7 mouse cellular contexts compared by ENCODE assay signal in genomic region chr2:32362817-32363340, GRCm38 (mm10). TPM values are rescaled to one million over a fixed set of nuclear protein-coding genes. Genes with fewer than 3 reads are reported as not detected.
A peak's percentile ranks its signal among the peaks of the same experiment; 100 is the strongest.
DNase-seq lines count a peak whose midpoint lies in the region; ATAC-seq and TF ChIP-seq lines count a peak whose summit lies in the region.

No protein-coding gene starts in this region.

- ATAC-seq in intestine, postnatal 0 days, result peak; percentile 85
- peak; percentile 72 for ATAC-seq in limb, embryonic 11.5 days (ENCODE audit: insufficient number of reproducible peaks, low FRiP score, low TSS enrichment, low read depth)
- ATAC-seq in midbrain, embryonic 13.5 days, result peak; percentile 87

- H3K4me2 ChIP-seq in intestine, postnatal 0 days (replicated peaks; ENCODE audit: low read depth), result peak overlapping the region; percentile 88
- H3K4me2 ChIP-seq in limb, embryonic 11.5 days (ENCODE audit: low read depth, severe bottlenecking), result peak overlapping the region; percentile 80
- peak overlapping the region; percentile 86 for H3K4me2 ChIP-seq in midbrain, embryonic 13.5 days (replicated peaks)

- H3K9ac ChIP-seq in intestine, postnatal 0 days (ENCODE audit: low read depth, low read length), result peak overlapping the region; percentile 80
- H3K9ac ChIP-seq in limb, embryonic 11.5 days (ENCODE audit: low read length), result peak overlapping the region; percentile 88
- H3K9ac ChIP-seq in midbrain, embryonic 13.5 days (replicated peaks), result peak overlapping the region; percentile 86

- under 1% methylated on average over 45 of the region's 53 CpGs for WGBS in intestine, postnatal 0 days
- WGBS in limb, embryonic 11.5 days, result under 1% methylated on average over 53 of the region's 53 CpGs
- WGBS in midbrain, embryonic 13.5 days, result under 1% methylated on average over 53 of the region's 53 CpGs
- WGBS in small intestine, adult 2 months, result under 1% methylated on average over 53 of the region's 53 CpGs

- DNase-seq in adrenal gland, adult 2 months, result peak; percentile 96
- peak; percentile 93 for DNase-seq in embryo, embryonic 11 days
- peak; percentile 82 to 90 for DNase-seq in gastrocnemius, postnatal 4 days (ENCODE audit: low spot score in 2 of 2)
- DNase-seq in limb, embryonic 11.5 days (ENCODE audit: low spot score), result peak; percentile 94

- H3K27me3 ChIP-seq in intestine, postnatal 0 days (replicated peaks; ENCODE audit: control insufficient read depth, insufficient read depth, low read length), result no peaks in the 10 kb centered on the region
- H3K27me3 ChIP-seq in limb, embryonic 11.5 days (ENCODE audit: control insufficient read depth, insufficient read depth, low read length), result no peaks in the 10 kb centered on the region
- H3K27me3 ChIP-seq in midbrain, embryonic 13.5 days, result peaks cover 11% of the 10 kb centered on the region
- H3K27me3 ChIP-seq in small intestine, adult 2 months (ENCODE audit: control insufficient read depth, insufficient read depth, low read length), result no peaks in the 10 kb centered on the region

- peak overlapping the region; percentile 89 for H3K27ac ChIP-seq in intestine, postnatal 0 days (ENCODE audit: low read depth, low read length)
- H3K27ac ChIP-seq in limb, embryonic 11.5 days (replicated peaks; ENCODE audit: low read depth, low read length), result peak overlapping the region; percentile 55
- H3K27ac ChIP-seq in midbrain, embryonic 13.5 days, result peak overlapping the region; percentile 78
- peak overlapping the region; percentile 89 for H3K27ac ChIP-seq in small intestine, adult 2 months (ENCODE audit: insufficient read depth, low read depth, low read length)

- H3K4me3 ChIP-seq in intestine, postnatal 0 days (ENCODE audit: low read depth, low read length), result peak overlapping the region; percentile 67
- H3K4me3 ChIP-seq in limb, embryonic 11.5 days (ENCODE audit: low read depth, low read length), result peak overlapping the region; percentile 84
- peak overlapping the region; percentile 70 for H3K4me3 ChIP-seq in midbrain, embryonic 13.5 days (replicated peaks)
- peak overlapping the region; percentile 77 for H3K4me3 ChIP-seq in small intestine, adult 2 months (ENCODE audit: low read depth, low read length)

- peak; percentile 98 for TF ChIP-seq CTCF in intestine, postnatal 0 days (IDR thresholded peaks at IDR 0.05; ENCODE audit: low read depth)
- TF ChIP-seq CTCF in small intestine, adult 2 months (IDR thresholded peaks at IDR 0.05; ENCODE audit: extremely low read depth, insufficient read length, insufficient replicate concordance, low read depth, low read length), result peak; percentile 79

- 0 out of 2 replicates have a peak, but pooled peaks cover 3% of the 10 kb centered on the region for H3K4me1 ChIP-seq in intestine, postnatal 0 days (replicated peaks; ENCODE audit: control insufficient read depth, insufficient read depth, low read length)
- peaks cover 11% of the 10 kb centered on the region for H3K4me1 ChIP-seq in limb, embryonic 11.5 days (ENCODE audit: control insufficient read depth, insufficient read depth, low read length)
- peaks cover 24% of the 10 kb centered on the region for H3K4me1 ChIP-seq in midbrain, embryonic 13.5 days (replicated peaks)
- H3K4me1 ChIP-seq in small intestine, adult 2 months (ENCODE audit: control insufficient read depth, insufficient read depth, insufficient read length, low read length), result peaks cover 2% of the 10 kb centered on the region

- TF ChIP-seq POLR2A in small intestine, adult 2 months (IDR thresholded peaks at IDR 0.05; ENCODE audit: low read depth, low read length), result peak; percentile 75; the same call in 1 of the 2 replicates

- H3K9me3 ChIP-seq in intestine, postnatal 0 days (ENCODE audit: control insufficient read depth), result no peaks in the 10 kb centered on the region
- no peaks in the 10 kb centered on the region for H3K9me3 ChIP-seq in limb, embryonic 11.5 days (ENCODE audit: control insufficient read depth, low read length)
- no peaks in the 10 kb centered on the region for H3K9me3 ChIP-seq in midbrain, embryonic 13.5 days

- H3K36me3 ChIP-seq in intestine, postnatal 0 days (ENCODE audit: control insufficient read depth, insufficient read depth), result peaks cover 25% of the 10 kb centered on the region
- peaks cover 3% of the 10 kb centered on the region; the same call in 1 of the 2 replicates for H3K36me3 ChIP-seq in limb, embryonic 11.5 days (ENCODE audit: control insufficient read depth, insufficient read depth, low read length)
- peaks cover 27% of the 10 kb centered on the region for H3K36me3 ChIP-seq in midbrain, embryonic 13.5 days
- peaks cover 10% of the 10 kb centered on the region for H3K36me3 ChIP-seq in small intestine, adult 2 months (ENCODE audit: control insufficient read depth, insufficient read depth, low read length)

RNA-seq across cellular contexts. Expression of gene Dnm1, which starts 9.7 kb away (rescaled TPM):
- total RNA-seq in adrenal gland, adult 2 months (2021), result 10 to 100 TPM; 15.8 to 22.5 TPM
- polyA plus RNA-seq in adrenal gland, adult 2 months (2012; rRNA removed), result 114 and 144 TPM in 2 replicates
- total RNA-seq in gastrocnemius, postnatal 4 days (2021), result 10 to 100 TPM; 36.5 to 38.7 TPM
- polyA plus RNA-seq in intestine, postnatal 0 days (2015; fragmentation: Nextera tagmentation; extraction: Ambion mirVana), result 23.5 and 30.0 TPM in 2 replicates
- 36.1 and 39.9 TPM in 2 replicates for polyA plus RNA-seq in limb, embryonic 11.5 days (2014; fragmentation: Nextera tagmentation; extraction: Ambion mirVana)
- 35.5 and 41.2 TPM in 2 replicates for polyA plus RNA-seq in midbrain, embryonic 13.5 days (2015; fragmentation: Nextera tagmentation; extraction: Ambion mirVana)
- 248 and 480 TPM in 2 replicates for polyA plus RNA-seq in small intestine, adult 2 months (2012; rRNA removed)

RNA-seq across cellular contexts. Expression of gene Ciz1, which starts 10.8 kb away (rescaled TPM):
- total RNA-seq in adrenal gland, adult 2 months (2021), result 10 to 100 TPM; 54.0 to 94.0 TPM
- 290 and 303 TPM in 2 replicates for polyA plus RNA-seq in adrenal gland, adult 2 months (2012; rRNA removed)
- 10 to 100 TPM; 53.4 to 60.4 TPM for total RNA-seq in gastrocnemius, postnatal 4 days (2021)
- polyA plus RNA-seq in intestine, postnatal 0 days (2015; fragmentation: Nextera tagmentation; extraction: Ambion mirVana), result 20.1 and 20.7 TPM in 2 replicates
- polyA plus RNA-seq in limb, embryonic 11.5 days (2014; fragmentation: Nextera tagmentation; extraction: Ambion mirVana), result 52.2 and 67.8 TPM in 2 replicates
- polyA plus RNA-seq in midbrain, embryonic 13.5 days (2015; fragmentation: Nextera tagmentation; extraction: Ambion mirVana), result 54.4 and 56.7 TPM in 2 replicates
- polyA plus RNA-seq in small intestine, adult 2 months (2012; rRNA removed), result 121 and 275 TPM in 2 replicates

RNA-seq across cellular contexts. Expression of gene 1110008P14Rik, which starts 18.9 kb away (rescaled TPM):
- total RNA-seq in adrenal gland, adult 2 months (2021), result 100 to 1,000 TPM; 152 to 167 TPM
- 1,060 and 1,061 TPM in 2 replicates for polyA plus RNA-seq in adrenal gland, adult 2 months (2012; rRNA removed)
- total RNA-seq in gastrocnemius, postnatal 4 days (2021), result 10 to 100 TPM; 56.4 to 58.6 TPM
- 95.0 and 100 TPM in 2 replicates for polyA plus RNA-seq in intestine, postnatal 0 days (2015; fragmentation: Nextera tagmentation; extraction: Ambion mirVana)
- polyA plus RNA-seq in limb, embryonic 11.5 days (2014; fragmentation: Nextera tagmentation; extraction: Ambion mirVana), result 39.4 and 44.4 TPM in 2 replicates
- polyA plus RNA-seq in midbrain, embryonic 13.5 days (2015; fragmentation: Nextera tagmentation; extraction: Ambion mirVana), result 74.7 and 77.5 TPM in 2 replicates
- polyA plus RNA-seq in small intestine, adult 2 months (2012; rRNA removed), result 117 and 134 TPM in 2 replicates

RNA-seq across cellular contexts. Expression of gene Lcn2, which starts 25.2 kb away (rescaled TPM):
- total RNA-seq in adrenal gland, adult 2 months (2021), result 1 to 10 TPM; 2.2 to 2.8 TPM
- 0.45 and 2.1 TPM in 2 replicates for polyA plus RNA-seq in adrenal gland, adult 2 months (2012; rRNA removed)
- total RNA-seq in gastrocnemius, postnatal 4 days (2021), result 1 to 10 TPM; 3.0 to 4.4 TPM
- 4.8 and 5.4 TPM in 2 replicates for polyA plus RNA-seq in intestine, postnatal 0 days (2015; fragmentation: Nextera tagmentation; extraction: Ambion mirVana)
- polyA plus RNA-seq in limb, embryonic 11.5 days (2014; fragmentation: Nextera tagmentation; extraction: Ambion mirVana), result 0.35 TPM in 1 of 2 replicates, not detected in the other
- 0.35 and 0.37 TPM in 2 replicates for polyA plus RNA-seq in midbrain, embryonic 13.5 days (2015; fragmentation: Nextera tagmentation; extraction: Ambion mirVana)
- 5.5 and 5.8 TPM in 2 replicates for polyA plus RNA-seq in small intestine, adult 2 months (2012; rRNA removed)

RNA-seq across cellular contexts. Expression of gene Ptges2, which starts 32.8 kb away (rescaled TPM):
- 10 to 100 TPM; 55.3 to 69.6 TPM for total RNA-seq in adrenal gland, adult 2 months (2021)
- polyA plus RNA-seq in adrenal gland, adult 2 months (2012; rRNA removed), result 35.6 and 50.7 TPM in 2 replicates
- 10 to 100 TPM; 35.1 to 41.4 TPM for total RNA-seq in gastrocnemius, postnatal 4 days (2021)
- polyA plus RNA-seq in intestine, postnatal 0 days (2015; fragmentation: Nextera tagmentation; extraction: Ambion mirVana), result 47.3 and 49.4 TPM in 2 replicates
- 29.0 and 32.3 TPM in 2 replicates for polyA plus RNA-seq in limb, embryonic 11.5 days (2014; fragmentation: Nextera tagmentation; extraction: Ambion mirVana)
- 35.5 and 37.6 TPM in 2 replicates for polyA plus RNA-seq in midbrain, embryonic 13.5 days (2015; fragmentation: Nextera tagmentation; extraction: Ambion mirVana)
- polyA plus RNA-seq in small intestine, adult 2 months (2012; rRNA removed), result 22.3 and 32.6 TPM in 2 replicates

Comparison
In these comparisons a context has a peak if more than half of its experiments do, and no peak if none do; other contexts are left out.
1. Peak in every context shown above with its lines: DNase-seq, ATAC-seq, H3K4me3 ChIP-seq and H3K27ac ChIP-seq.